Mouse (Mus musculus) ES-E14 (cell line): ENCODE measurements around the gene Ntm.

Experiments used
- CHD2 ChIP-seq: IDR thresholded peaks from 2 replicates; pipeline ENCODE4 v1.6.1; 2014; ENCODE audit warnings: mild to moderate bottlenecking, low read depth, low read length, inconsistent platforms
- HCFC1 ChIP-seq: IDR thresholded peaks from 2 replicates; pipeline ENCODE4 v1.6.1; 2012; ENCODE audit warnings: low read length, inconsistent platforms, borderline replicate concordance; ENCODE audit not compliant: insufficient read depth
- ZC3H11A ChIP-seq: IDR thresholded peaks from 2 replicates; pipeline ENCODE4 v1.6.1; 2012; ENCODE audit warnings: low read depth, mild to moderate bottlenecking, inconsistent platforms, low read length, borderline replicate concordance
- ZNF384 ChIP-seq: IDR thresholded peaks from 2 replicates; pipeline ENCODE4 v1.6.1; 2012; ENCODE audit warnings: low read depth, low read length, inconsistent platforms

GRCm38 (mm10) chr9:29765990-29766980 is 196.7 kb downstream of the Ntm start:
- no peak for TF ChIP-seq ZNF384
- TF ChIP-seq HCFC1 = no peak
- no peak for TF ChIP-seq ZC3H11A
- no peak for TF ChIP-seq CHD2
